Mouse (Mus musculus): ENCODE results near the gene Hyal1.

DNA sequence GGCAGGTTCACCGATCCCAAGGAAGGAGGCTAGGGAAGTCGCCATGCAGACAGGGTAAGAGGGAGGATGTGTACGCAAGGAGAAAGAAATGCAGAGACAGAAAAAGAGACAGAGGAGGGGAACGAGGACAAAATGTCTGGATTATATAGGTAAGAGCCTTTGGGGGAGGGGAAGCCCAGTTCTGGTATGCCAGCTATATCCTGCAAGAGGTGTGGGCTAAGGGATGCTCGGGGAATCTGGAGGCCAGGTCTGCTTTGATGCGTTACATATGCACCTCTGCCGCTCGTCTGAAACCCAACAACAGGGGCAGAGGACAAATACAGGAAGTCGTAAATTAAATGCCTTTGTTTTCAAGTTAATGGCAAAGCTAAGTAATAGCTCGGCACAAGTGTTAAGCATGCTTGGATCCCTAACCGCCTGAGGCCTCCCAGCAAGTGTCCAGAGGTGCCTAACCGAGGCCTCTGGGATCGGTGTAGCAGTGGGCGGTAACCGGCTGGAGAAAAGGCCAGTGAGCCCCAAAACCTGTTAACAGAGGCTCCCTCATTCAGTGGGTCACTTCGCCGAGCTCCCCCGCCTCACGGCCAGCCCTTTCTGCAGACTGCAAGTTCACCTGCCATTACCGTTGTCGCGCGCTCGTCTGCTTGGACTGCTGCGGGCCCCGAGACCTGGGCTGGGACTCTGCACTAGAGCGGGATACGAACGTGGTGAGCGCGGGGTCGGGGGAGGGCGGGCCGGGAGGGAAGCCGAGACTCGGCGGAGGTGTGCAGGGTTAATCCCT lies 23.0 kb upstream of the Hyal1 start:
- TF ChIP-seq GATA1 (IDR thresholded peaks at IDR 0.05; ENCODE audit: low read length) (no peak), TAL1 (IDR thresholded peaks at IDR 0.05; ENCODE audit: low read length) (no peak)
